Mouse (Mus musculus) stomach, postnatal 0 days (tissue): ENCODE results near the gene Sox2. TPM values are rescaled to one million over a fixed set of nuclear protein-coding genes. Genes with fewer than 3 reads are reported as not detected.

Experiments
- ATAC-seq: fragments of 200-750 bp; cut with Nextera tagmentation; 2 replicates; pipeline ENCODE4 v1.8.0; 2017; ENCODE audit not compliant: low FRiP score, low TSS enrichment
- DNase-seq: peaks from one replicate; pipeline ENCODE4 v3.0.0-alpha.2; 2016; ENCODE audit warnings: low spot score
- H3K27ac ChIP-seq: fragments of 300-500 bp; sonication (generic); replicated peaks from 2 replicates; pipeline ENCODE4 v1.5.1; 2014; ENCODE audit warnings: mild to moderate bottlenecking, control low read depth
- H3K27me3 ChIP-seq: fragments of 300-500 bp; sonication (generic); 2 replicates; pipeline ENCODE4 v1.6.1; 2014; ENCODE audit warnings: low read length; ENCODE audit not compliant: control insufficient read depth, insufficient read depth
- H3K36me3 ChIP-seq: fragments of 300-500 bp; sonication (generic); 2 replicates; pipeline ENCODE4 v1.6.1; 2014; ENCODE audit warnings: low read length, mixed read lengths; ENCODE audit not compliant: control insufficient read depth, insufficient read depth
- H3K4me1 ChIP-seq: fragments of 300-500 bp; sonication (generic); replicated peaks from 2 replicates; pipeline ENCODE4 v1.6.1; 2014; ENCODE audit warnings: antibody characterized with exemption; ENCODE audit not compliant: control insufficient read depth, insufficient read depth
- H3K4me2 ChIP-seq: fragments of 300-500 bp; sonication (generic); replicated peaks from 2 replicates; pipeline ENCODE4 v1.6.1; 2014; ENCODE audit warnings: low read depth, mild to moderate bottlenecking, control low read depth, moderate library complexity
- H3K4me3 ChIP-seq: fragments of 300-500 bp; sonication (generic); 2 replicates; pipeline ENCODE4 v1.5.1; 2014; ENCODE audit warnings: low read depth, low read length, control low read depth
- H3K9ac ChIP-seq: fragments of 300-500 bp; sonication (generic); 2 replicates; pipeline ENCODE4 v1.6.1; 2014; ENCODE audit warnings: mild to moderate bottlenecking, low read length, control low read depth, mixed read lengths
- H3K9me3 ChIP-seq: fragments of 300-500 bp; sonication (generic); 2 replicates; pipeline ENCODE4 v1.6.1; 2016; ENCODE audit warnings: low read length; ENCODE audit not compliant: control insufficient read depth
- CTCF ChIP-seq: IDR thresholded peaks from 2 replicates; pipeline ENCODE4 v1.5.1; 2016; ENCODE audit warnings: antibody characterized with exemption, low read depth, mild to moderate bottlenecking, moderate library complexity
- EP300 ChIP-seq: optimal IDR thresholded peaks from 2 replicates; pipeline ENCODE3; 2016; ENCODE audit warnings: antibody characterized with exemption
- WGBS: fragments of 180-500 bp; shearing (Covaris S2); extraction: QIAGEN DNeasy Blood & Tissue Kit; methylation state at CpG from one replicate; pipeline ENCODE4 v1.1.7; 2014; 5-methylcytosine and 5-hydroxymethylcytosine counted together
- polyA plus RNA-seq: library from polyadenylated mRNA; unstranded; fragments of >200 nt; fragmentation: Nextera tagmentation; extraction: Ambion mirVana; gene quantifications from 2 replicates; pipeline ENCODE4 v1.2.1, GENCODE M21; 2015

Sox2 gene
- polyA plus RNA-seq, 1 experiment from 2014 or later, result 14.7 TPM

DNA sequence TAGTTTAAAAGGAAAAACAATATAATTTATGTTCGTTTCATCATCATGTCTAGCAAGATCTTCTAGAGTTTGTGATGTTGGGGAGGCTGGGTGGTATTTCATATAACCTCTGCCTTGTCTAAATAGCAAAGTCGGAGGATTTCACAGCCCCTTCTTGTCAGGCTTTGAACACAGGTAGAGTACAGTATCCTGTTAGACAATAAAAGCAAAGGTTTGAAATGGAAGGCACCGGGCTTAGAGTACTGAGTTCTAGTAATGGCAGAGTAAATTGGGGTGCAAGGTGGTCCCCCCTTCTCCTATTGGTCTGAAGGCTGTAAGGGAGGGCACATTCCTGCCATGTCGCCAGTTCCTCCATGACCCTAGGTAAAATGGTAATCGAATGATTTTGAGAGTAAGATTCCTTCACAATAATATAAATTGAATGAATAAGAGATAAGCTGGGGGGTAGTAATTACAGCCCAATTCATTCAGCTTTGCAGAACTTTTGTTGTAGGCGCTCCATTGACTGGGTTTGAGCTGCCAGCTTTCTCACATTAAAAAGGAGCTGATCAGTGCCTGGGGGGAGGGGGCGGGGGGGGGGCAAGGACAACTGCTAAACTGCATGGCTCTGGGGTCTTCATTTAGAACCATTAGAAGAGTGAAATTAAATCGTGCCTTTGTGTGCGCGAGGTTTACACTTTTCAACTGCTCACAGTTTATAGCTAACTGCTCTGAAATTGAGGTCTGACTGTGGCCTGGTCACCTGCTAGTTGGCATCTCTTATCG is 5.3 kb downstream of the Sox2 start:
- Histone ChIP-seq H3K4me1 (no peaks in the 10 kb centered on the region), H3K4me2 (peak overlapping the region; percentile 52), H3K27ac (0 out of 2 replicates have a peak overlapping the region, but pooled peaks have one; percentile 49), H3K27me3 (peaks cover 9% of the 10 kb centered on the region; the same call in 1 of the 2 replicates), H3K4me3 (peak overlapping the region; percentile 63), H3K9me3 (no peaks in the 10 kb centered on the region), H3K9ac (peak overlapping the region; percentile 53), H3K36me3 (no peaks in the 10 kb centered on the region)
- DNase-seq, result no peak
- 12% methylated on average over 11 of the region's 11 CpGs for WGBS
- ATAC-seq, result no peak
- TF ChIP-seq CTCF, result no peak
- TF ChIP-seq EP300, result no peak

DNA sequence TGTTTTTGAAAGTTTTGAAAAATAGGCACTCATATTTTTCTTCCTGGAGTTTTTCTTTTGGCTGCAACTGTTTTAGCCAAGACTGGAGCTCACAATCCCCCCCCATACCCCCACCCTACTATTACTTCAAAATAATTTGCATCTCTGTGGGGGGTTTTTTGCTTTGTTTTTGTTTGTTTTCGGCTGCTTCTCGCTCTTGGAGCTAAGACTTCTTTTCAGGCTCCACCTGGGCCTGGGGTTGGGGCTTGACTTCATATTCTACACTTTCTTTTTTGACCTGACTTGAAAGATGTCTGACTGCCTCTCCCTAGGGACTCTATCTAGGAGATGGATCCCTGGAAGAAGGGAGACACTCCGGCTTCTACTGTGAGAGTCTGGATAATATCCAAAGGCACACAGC is 5.9 kb downstream of the Sox2 start:
- Histone ChIP-seq H3K27ac (peak overlapping the region; percentile 49), H3K9me3 (no peaks in the 10 kb centered on the region), H3K36me3 (no peaks in the 10 kb centered on the region), H3K4me3 (peak overlapping the region; percentile 25), H3K4me1 (no peaks in the 10 kb centered on the region), H3K9ac (peak overlapping the region; percentile 53), H3K27me3 (peaks cover 9% of the 10 kb centered on the region; the same call in 1 of the 2 replicates), H3K4me2 (peak overlapping the region; percentile 52)
- TF ChIP-seq CTCF (no peak), EP300 (no peak)
- DNase-seq (no peak), ATAC-seq (no peak)
- WGBS, result 22% methylated on average over 3 of the region's 3 CpGs

DNA sequence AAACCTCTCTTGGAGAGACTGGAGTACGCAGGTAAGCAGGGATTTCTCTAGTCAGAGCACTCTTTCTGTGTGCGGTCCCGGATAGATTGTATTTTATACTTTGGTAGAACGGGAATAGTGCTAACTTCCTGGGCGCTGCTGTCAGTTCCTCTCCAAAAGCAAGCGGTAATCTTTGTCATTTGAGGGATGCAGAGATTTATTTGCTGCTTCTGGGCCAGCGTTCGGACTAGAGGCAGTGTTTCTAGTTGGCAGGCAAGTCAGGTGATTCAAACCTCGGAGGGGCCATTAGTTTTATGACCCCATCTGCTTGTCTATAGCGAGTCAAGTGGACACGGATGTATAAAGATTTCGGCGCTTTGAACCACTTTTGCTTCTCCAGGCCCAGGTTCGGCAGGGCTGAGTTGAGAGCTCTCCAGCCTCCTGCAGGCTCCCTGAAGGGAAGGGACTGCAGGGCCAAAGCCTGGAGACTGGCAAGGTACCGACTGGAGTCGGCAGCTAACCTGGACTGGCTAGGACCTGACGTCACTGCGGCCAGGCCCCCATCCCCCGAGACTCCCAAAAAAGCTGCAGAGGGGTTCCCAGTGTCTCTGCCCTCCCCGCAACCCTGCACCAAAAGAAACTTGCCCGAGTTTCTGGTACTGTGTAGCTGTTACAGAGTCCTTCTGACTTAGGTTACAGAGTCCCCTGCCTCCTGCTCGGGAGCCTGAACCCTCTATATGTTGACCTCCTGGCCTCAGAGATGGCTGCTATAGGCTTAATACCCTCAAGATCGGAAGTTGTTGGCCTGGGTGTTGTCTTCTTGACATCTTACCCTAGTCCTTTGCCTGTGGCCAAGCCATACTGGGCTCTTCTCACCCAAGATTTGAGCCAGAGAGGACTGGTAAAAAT is 6.9 kb downstream of the Sox2 start:
- ATAC-seq (0 out of 2 replicates have a peak, but pooled peaks have one; percentile 35), DNase-seq (no peak)
- Histone ChIP-seq H3K27me3 (peaks cover 9% of the 10 kb centered on the region; the same call in 1 of the 2 replicates), H3K9me3 (no peaks in the 10 kb centered on the region), H3K4me3 (peak overlapping the region; percentile 25), H3K9ac (peak overlapping the region; percentile 53), H3K4me2 (peak overlapping the region; percentile 52), H3K27ac (peak overlapping the region; percentile 49), H3K4me1 (no peaks in the 10 kb centered on the region), H3K36me3 (no peaks in the 10 kb centered on the region)
- WGBS, result 11% methylated on average over 23 of the region's 23 CpGs
- no peak for TF ChIP-seq CTCF
- TF ChIP-seq EP300, result no peak

DNA sequence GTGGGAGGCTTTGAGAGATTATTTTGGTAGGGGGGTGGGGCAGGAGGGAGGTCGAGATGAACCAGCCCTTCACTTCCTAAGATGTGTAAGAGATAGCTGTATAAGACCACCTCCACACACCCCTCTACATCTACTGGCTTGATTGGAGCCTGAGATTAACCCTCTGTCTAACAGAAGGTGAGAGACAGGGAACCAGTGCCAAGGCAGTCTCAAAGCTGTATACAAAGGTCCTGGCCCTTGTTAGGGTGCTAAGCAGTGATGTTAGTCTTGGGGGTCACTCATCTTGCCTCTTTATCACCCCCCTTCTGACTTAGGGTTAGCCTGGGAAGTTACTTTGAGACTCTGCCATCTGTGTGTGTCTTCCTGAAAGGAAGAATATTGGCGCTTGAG is 7.5 kb downstream of the Sox2 start:
- no peak overlapping the region for H3K9ac ChIP-seq
- H3K27me3 ChIP-seq, result peaks cover 11% of the 10 kb centered on the region; the same call in 1 of the 2 replicates
- no peak overlapping the region for H3K4me3 ChIP-seq
- peak overlapping the region; percentile 52; the same call in 1 of the 2 replicates for H3K4me2 ChIP-seq
- H3K4me1 ChIP-seq, result no peaks in the 10 kb centered on the region
- no peaks in the 10 kb centered on the region for H3K36me3 ChIP-seq
- DNase-seq (no peak), ATAC-seq (no peak)
- TF ChIP-seq EP300 (no peak), CTCF (no peak)
- no peaks in the 10 kb centered on the region for H3K9me3 ChIP-seq
- 44% methylated on average over 2 of the region's 2 CpGs for WGBS
- H3K27ac ChIP-seq, result no peak overlapping the region; the same call in 1 of the 2 replicates

DNA sequence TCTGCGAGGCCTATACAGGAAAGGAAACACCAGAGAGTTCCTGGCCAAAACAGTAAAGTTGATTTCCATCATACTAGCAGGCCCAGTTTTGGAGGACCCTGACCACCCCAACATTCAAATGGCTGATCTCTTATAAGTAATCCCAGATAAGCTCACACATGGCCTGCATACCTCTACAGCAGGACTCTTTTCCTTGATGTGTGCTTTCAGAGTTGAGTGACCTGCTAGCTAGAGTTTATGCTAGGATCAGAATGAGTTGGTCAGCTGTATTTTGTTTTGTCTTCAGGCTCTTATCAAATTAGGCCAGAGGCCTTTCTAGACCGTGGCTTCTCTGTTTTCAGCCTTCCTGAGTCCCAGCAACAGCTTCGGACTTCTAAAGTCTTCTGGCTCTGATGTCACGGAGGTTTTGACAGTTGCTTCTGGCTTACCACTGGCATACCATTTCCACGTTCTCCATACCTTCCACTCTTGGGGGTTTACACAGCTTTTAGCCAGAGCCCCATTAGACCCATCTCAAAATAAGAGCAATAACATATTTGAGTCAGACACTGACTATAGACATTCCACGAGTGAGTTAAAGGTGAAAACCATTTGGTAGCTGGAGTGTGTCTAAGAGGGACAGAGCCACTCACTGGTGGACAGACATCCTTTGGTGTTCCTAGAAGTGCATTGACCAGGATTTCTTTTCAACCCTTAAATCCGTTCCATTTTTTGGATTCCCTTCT is 8.2 kb downstream of the Sox2 start:
- Histone ChIP-seq H3K9ac (no peak overlapping the region), H3K36me3 (no peaks in the 10 kb centered on the region), H3K9me3 (no peaks in the 10 kb centered on the region), H3K4me2 (no peak overlapping the region), H3K27me3 (peaks cover 12% of the 10 kb centered on the region; the same call in 1 of the 2 replicates), H3K4me1 (no peaks in the 10 kb centered on the region), H3K4me3 (no peak overlapping the region), H3K27ac (no peak overlapping the region)
- DNase-seq, result no peak
- 50% methylated on average over 7 of the region's 7 CpGs for WGBS
- TF ChIP-seq EP300, result no peak
- no peak for ATAC-seq
